Mouse (Mus musculus) embryonic facial prominence, embryonic 12.5 days (tissue): ENCODE data around the gene Stard3. TPM values are rescaled to one million over a fixed set of nuclear protein-coding genes. Genes with fewer than 3 reads are reported as not detected.

Experiments used
- ATAC-seq: fragments of 200-750 bp; cut with Nextera tagmentation; 2 replicates; pipeline ENCODE4 v1.8.0; 2017; ENCODE audit not compliant: insufficient number of reproducible peaks, insufficient read depth, low FRiP score, low TSS enrichment
- H3K27ac ChIP-seq: fragments of 300-500 bp; sonication (generic); 2 replicates; pipeline ENCODE4 v1.5.1; 2016; ENCODE audit warnings: mild to moderate bottlenecking
- H3K27me3 ChIP-seq: fragments of 300-500 bp; sonication (generic); 2 replicates; pipeline ENCODE4 v1.6.1; 2016; ENCODE audit warnings: mild to moderate bottlenecking, moderate library complexity
- H3K36me3 ChIP-seq: fragments of 300-500 bp; sonication (generic); 2 replicates; pipeline ENCODE4 v1.6.1; 2016; ENCODE audit warnings: mild to moderate bottlenecking
- H3K4me1 ChIP-seq: fragments of 300-500 bp; sonication (generic); 2 replicates; pipeline ENCODE4 v1.6.1; 2016
- H3K4me2 ChIP-seq: fragments of 300-500 bp; sonication (generic); replicated peaks from 2 replicates; pipeline ENCODE4 v1.6.1; 2016; ENCODE audit warnings: mild to moderate bottlenecking, moderate library complexity
- H3K4me3 ChIP-seq: fragments of 300-500 bp; sonication (generic); 2 replicates; pipeline ENCODE4 v1.5.1; 2016; ENCODE audit warnings: mild to moderate bottlenecking
- H3K9ac ChIP-seq: fragments of 300-500 bp; sonication (generic); 2 replicates; pipeline ENCODE4 v1.6.1; 2016; ENCODE audit warnings: mild to moderate bottlenecking, moderate library complexity
- H3K9me3 ChIP-seq: fragments of 300-500 bp; sonication (generic); 2 replicates; pipeline ENCODE4 v1.6.1; 2016; ENCODE audit warnings: mild to moderate bottlenecking, moderate library complexity
- WGBS: fragments of 180-500 bp; shearing (Covaris S2); methylation state at CpG from one replicate; pipeline ENCODE4 v1.1.7; 2016; 5-methylcytosine and 5-hydroxymethylcytosine counted together
- polyA plus RNA-seq: library from polyadenylated mRNA; unstranded; fragments of >200 nt; fragmentation: Nextera tagmentation; extraction: Ambion mirVana; gene quantifications from 2 replicates; pipeline ENCODE4 v1.2.1, GENCODE M21; 2016

Stard3 gene
- polyA plus RNA-seq, 1 experiment from 2014 or later = 39.6 TPM

DNA sequence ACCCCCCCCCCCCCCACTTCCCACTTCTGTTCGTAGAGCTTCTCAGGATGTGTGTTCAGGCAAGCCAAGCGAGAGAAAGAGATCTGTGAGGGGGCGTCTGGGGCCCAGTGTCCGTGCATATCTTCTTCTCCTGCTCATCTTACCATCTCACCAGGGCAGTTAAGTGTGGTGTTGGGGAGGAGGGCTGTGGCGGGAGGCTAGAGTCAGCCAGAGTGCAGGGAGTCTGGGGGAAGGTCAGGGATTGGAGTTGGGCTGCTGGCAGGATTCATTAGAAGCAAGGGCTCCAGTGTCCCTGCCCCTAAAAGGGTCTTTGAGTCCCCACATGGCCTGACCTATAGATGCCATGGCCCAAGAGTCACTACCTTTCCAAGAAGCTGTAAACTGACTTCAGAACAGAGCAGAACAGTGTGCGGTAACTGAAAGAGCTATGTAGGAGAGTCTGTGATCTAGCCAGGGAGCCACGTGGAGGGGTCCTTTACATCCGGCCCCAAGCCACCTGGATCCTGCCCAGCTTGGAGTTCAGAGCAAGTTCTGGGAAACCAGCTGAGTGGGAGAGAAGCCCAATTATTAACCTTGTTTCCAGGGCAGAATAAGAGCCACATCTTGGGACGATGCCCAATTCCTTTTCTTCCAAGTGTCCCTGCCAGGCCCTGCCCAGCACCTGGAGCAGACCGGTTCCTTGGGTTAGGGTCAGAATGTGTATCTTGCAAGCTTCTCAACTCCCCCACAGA, 34.9 kb upstream of the Stard3 start:
- no peak overlapping the region for H3K27ac ChIP-seq
- no peak for ATAC-seq
- no peak overlapping the region for H3K9ac ChIP-seq
- no peak overlapping the region for H3K4me3 ChIP-seq
- no peak overlapping the region for H3K4me2 ChIP-seq
- peaks cover 17% of the 10 kb centered on the region for H3K4me1 ChIP-seq
- H3K9me3 ChIP-seq = no peaks in the 10 kb centered on the region
- H3K27me3 ChIP-seq = peaks cover 97% of the 10 kb centered on the region
- no peaks in the 10 kb centered on the region for H3K36me3 ChIP-seq
- WGBS = 3% methylated on average over 10 of the region's 10 CpGs

DNA sequence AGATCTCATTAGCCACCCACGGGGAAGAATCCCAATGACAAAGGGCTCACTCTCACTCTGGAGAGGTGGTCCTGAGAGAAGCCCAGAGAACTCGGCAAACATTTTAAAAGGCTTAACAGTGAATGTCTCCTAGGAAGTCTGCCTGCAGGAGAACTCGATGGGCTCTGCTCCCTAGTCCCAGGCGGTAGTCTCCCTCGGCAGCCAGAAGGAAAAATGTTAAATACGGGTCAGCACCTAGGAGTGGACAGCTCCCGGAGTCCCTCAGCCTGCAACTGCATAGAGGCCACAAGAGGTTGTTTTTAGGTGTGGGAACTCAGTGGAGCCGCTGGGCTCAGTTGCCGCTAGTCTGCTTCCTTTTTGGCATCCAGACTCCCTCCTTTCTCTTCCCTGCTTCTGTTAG, 34.2 kb upstream of the Stard3 start:
- no peak overlapping the region for H3K4me2 ChIP-seq
- no peaks in the 10 kb centered on the region for H3K36me3 ChIP-seq
- H3K9ac ChIP-seq = no peak overlapping the region
- H3K27ac ChIP-seq = no peak overlapping the region
- no peak for ATAC-seq
- under 1% methylated on average over 9 of the region's 9 CpGs for WGBS
- peaks cover 97% of the 10 kb centered on the region for H3K27me3 ChIP-seq
- no peak overlapping the region for H3K4me3 ChIP-seq
- H3K4me1 ChIP-seq = peaks cover 22% of the 10 kb centered on the region
- no peaks in the 10 kb centered on the region for H3K9me3 ChIP-seq

DNA sequence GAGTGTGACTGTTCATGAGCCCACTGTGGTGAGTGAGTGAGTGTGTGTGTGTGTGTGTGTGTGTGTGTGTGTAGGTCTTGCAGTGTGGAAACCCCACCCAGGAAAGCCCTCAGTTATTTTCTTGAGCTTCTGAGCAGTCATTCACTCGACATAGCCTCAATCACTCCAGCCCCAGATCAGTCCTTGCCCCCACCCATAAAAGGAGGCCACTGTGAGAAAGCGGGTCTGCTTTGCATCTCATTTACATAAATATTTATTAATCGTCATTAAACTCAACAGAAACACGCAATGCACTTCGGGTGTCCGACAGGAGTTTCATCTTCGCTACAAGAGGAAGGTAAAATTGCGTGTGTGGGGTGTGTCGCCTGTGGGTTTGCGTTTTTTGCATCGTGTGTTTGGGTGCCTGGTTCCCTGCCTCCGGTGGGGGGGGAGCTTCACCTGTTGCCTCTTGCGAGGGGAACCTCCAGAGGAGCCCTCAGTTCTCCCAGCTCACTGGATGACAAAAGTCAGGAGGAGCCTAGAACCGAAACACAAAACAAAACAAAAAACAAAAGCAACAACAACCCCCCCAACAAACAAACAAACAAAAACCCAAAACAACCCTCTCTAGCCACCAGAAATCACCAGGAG, 32.9 kb upstream of the Stard3 start:
- H3K9ac ChIP-seq = no peak overlapping the region
- no peak for ATAC-seq
- peaks cover 22% of the 10 kb centered on the region for H3K4me1 ChIP-seq
- H3K9me3 ChIP-seq = no peaks in the 10 kb centered on the region
- H3K27ac ChIP-seq = no peak overlapping the region
- WGBS = 3% methylated on average over 14 of the region's 14 CpGs
- peaks cover 97% of the 10 kb centered on the region for H3K27me3 ChIP-seq
- no peak overlapping the region for H3K4me3 ChIP-seq
- no peaks in the 10 kb centered on the region for H3K36me3 ChIP-seq
- no peak overlapping the region for H3K4me2 ChIP-seq

DNA sequence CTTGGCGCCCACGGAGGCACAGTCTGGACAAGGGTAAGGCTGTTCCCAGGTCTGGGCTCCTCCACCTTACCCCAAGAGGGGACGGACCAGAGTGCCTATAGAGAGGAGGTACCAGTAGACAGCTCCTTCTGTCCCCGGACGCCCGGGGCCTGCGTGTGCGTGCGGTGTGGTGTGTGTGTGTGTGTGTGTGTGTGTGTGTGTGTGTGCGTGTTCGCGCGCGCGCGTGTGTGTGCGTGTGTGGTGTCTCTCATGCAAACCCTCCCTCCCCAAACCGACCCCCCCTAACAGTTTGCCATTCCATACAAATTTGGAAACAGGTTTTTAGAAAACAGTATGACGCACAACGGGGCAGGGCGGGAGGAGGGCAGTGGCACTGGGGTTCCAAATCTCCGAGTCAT, 32.3 kb upstream of the Stard3 start:
- no peaks in the 10 kb centered on the region for H3K36me3 ChIP-seq
- H3K4me1 ChIP-seq = peaks cover 21% of the 10 kb centered on the region
- H3K4me2 ChIP-seq = no peak overlapping the region
- peak; percentile 54; the same call in 1 of the 2 replicates for ATAC-seq
- no peaks in the 10 kb centered on the region for H3K9me3 ChIP-seq
- H3K27me3 ChIP-seq = peaks cover 97% of the 10 kb centered on the region
- no peak overlapping the region for H3K27ac ChIP-seq
- 4% methylated on average over 21 of the region's 22 CpGs for WGBS
- no peak overlapping the region for H3K4me3 ChIP-seq
- H3K9ac ChIP-seq = no peak overlapping the region

DNA sequence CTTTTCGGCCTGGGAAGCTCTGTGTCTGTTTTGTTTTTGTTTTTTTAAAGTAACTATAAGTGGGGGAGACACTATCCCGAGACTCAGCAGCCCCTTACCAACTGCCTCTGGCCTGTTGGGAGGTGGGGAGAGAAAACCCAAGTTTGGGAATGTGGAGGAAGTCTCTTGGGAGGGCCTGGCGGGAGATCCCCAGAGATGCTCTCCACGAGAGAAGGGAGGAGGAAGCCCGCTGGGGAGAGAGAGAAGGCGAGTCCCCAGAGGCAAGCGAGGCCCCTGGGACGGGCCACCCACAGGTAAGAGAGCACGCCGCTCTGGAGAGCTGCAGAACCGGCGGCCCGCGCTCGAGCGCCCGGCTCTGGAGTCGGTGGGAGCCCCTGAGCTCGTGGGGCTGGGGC, 31.4 kb upstream of the Stard3 start:
- 2% methylated on average over 19 of the region's 19 CpGs for WGBS
- no peaks in the 10 kb centered on the region for H3K9me3 ChIP-seq
- H3K27ac ChIP-seq = no peak overlapping the region
- H3K4me1 ChIP-seq = peaks cover 17% of the 10 kb centered on the region
- H3K27me3 ChIP-seq = peaks cover 97% of the 10 kb centered on the region
- no peak overlapping the region; the same call in 1 of the 2 replicates for H3K4me3 ChIP-seq
- H3K36me3 ChIP-seq = no peaks in the 10 kb centered on the region
- H3K9ac ChIP-seq = no peak overlapping the region
- ATAC-seq = no peak
- 0 out of 2 replicates have a peak overlapping the region, but pooled peaks have one; percentile 35 for H3K4me2 ChIP-seq

DNA sequence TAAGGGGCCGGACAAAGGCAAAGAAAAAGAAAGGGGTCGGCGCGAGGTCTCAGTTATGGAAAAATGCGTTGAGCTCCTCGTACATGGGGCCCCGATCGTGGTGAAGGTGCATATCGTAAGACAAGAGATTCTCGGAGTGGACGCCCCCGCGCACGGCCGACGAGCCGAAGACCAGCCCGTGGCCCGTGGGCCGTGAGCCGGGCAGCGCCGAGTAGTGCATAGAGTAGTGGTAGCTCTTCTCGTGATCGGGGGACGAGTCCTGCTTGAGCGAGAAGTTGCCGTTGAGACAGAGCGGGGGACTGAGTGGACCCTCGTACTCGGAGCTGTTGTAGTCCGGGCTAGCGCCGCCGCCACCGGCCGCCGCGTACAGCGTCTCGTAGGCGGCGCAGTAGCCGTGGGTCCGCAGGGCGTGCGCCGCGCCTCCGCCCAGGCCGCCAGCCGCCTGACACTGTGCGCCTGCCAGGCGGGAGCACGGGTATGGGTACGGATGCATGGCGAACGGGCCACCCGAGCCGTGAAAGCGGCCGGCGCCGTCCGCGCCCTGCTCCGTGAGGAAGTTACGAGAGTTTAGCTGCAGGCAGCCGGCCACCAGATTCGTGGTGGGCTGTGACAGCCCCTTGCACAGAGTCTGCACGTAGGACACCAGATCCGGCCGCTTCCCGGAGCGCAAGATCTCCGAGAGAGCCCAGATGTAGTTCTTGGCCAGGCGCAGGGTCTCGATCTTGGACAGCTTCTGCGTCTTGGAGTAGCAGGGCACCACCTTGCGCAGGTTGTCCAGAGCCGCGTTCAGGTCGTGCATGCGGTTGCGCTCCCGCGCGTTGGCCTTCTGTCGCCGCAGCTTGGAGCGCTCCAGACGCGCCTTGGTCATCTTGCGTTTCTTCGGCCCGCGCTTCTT, 30.8 kb upstream of the Stard3 start:
- H3K4me1 ChIP-seq = peaks cover 17% of the 10 kb centered on the region
- ATAC-seq = no peak
- no peaks in the 10 kb centered on the region for H3K36me3 ChIP-seq
- no peak overlapping the region for H3K27ac ChIP-seq
- under 1% methylated on average over 97 of the region's 97 CpGs for WGBS
- H3K9me3 ChIP-seq = no peaks in the 10 kb centered on the region
- peak overlapping the region; percentile 35 for H3K4me2 ChIP-seq
- H3K27me3 ChIP-seq = peaks cover 97% of the 10 kb centered on the region
- H3K4me3 ChIP-seq = peak overlapping the region; percentile 22
- no peak overlapping the region for H3K9ac ChIP-seq

DNA sequence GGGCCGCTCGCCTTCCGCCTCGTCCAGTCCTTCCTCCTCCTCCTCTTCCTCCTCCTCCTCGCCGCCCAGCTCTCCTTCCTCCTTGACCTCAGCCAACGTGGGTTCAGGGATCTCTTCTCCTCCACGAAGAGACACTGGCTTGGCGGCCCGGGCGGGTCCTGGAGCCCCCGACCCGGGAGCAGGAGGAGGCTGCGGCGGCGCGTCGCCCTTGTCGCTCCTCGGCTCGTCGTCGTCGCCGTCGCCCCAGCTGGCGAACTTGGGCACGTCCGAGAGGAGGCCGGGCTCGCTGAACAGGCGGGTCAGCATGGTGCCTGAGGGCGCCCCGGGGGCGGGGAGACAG, 30.2 kb upstream of the Stard3 start:
- no peak for ATAC-seq
- peak overlapping the region; percentile 35 for H3K4me2 ChIP-seq
- H3K27me3 ChIP-seq = peaks cover 97% of the 10 kb centered on the region
- no peak overlapping the region for H3K27ac ChIP-seq
- peak overlapping the region; percentile 22 for H3K4me3 ChIP-seq
- H3K4me1 ChIP-seq = peaks cover 17% of the 10 kb centered on the region
- H3K9ac ChIP-seq = peak overlapping the region; percentile 25
- no peaks in the 10 kb centered on the region for H3K9me3 ChIP-seq
- no peaks in the 10 kb centered on the region for H3K36me3 ChIP-seq
- WGBS = 0% methylated on average over 35 of the region's 35 CpGs

DNA sequence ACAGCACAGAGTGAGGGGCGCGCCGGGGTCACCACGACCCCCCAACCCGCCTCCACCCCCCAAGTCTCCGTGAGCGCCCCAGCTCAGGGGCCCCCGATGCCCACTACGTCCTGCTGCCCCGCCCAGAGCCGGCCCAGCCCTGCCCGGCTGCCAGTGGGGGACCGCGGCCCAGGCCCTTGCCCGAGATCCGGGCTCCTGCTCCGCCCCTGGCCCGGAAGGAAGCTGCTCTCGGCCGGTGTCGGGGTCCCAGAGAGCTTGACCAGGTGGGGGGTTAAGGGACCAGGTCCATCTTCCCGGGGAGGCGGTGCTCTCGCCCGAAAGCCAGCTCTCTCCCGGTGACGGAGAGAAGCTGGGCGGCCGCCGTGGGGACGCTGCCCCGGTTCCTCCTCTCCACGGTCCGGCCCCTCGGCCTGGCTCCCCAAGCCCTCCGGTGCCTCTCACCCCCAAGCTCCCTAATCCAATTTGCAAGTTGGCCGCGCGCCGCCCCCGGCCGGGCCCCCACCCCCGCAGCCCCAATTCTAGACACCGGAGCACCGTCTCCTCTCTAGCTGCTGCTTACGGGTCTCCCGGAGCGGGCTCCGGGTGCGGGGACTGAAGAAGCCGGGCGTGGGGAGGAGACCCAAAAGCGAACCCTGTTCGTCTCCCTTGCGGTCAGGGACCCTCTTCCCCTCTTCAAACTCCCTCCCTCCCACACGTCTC, 29.6 kb upstream of the Stard3 start:
- under 1% methylated on average over 55 of the region's 56 CpGs for WGBS
- Histone ChIP-seq H3K27me3 (peaks cover 97% of the 10 kb centered on the region), H3K4me2 (peak overlapping the region; percentile 35), H3K4me3 (peak overlapping the region; percentile 22), H3K9me3 (no peaks in the 10 kb centered on the region), H3K4me1 (peaks cover 17% of the 10 kb centered on the region), H3K9ac (peak overlapping the region; percentile 25), H3K36me3 (no peaks in the 10 kb centered on the region), H3K27ac (no peak overlapping the region)
- ATAC-seq = no peak

DNA sequence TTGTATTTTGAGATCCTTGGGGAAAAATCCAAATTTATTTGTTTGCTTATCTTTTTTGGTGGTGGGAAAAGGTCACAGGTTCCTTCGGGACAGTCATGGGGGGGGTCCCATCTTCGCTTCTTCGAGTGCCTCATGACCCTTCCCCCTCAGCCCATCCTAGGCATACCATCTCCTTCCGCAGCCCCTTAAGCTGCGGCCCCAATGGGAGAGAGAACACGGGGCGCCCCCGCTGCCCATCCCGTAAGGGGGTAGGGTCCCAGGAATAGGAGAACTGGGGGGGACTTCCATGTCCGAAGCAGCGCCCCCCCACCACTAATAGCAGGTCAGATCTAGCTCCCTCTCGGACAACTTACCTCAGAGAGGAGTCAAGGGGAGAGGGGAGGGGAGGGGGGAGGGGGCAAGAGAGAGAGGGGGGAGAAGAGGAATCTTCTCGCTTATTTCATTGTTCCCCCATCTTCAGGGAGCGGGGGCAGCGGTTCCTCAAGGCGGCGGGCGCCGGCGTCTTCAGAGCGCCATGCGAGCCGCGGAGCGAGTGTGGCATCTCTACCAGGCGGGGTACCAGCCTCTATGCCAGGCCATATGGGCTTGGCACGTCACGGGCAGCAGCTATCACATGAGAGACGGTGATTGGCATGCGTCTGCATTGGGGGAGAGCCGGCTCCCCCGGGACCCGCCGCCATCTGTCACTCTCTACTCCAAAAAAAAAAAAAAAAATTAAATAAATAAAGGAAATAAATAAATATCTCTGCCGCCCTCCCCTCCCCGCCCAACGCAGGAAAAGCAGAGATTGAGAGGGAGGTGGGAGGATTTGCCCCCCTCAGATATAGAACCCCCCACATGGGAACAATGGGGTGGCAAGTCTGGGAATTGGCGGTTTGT, 28.8 kb upstream of the Stard3 start, which contains the start of gene Neurod2:
Gene Neurod2 (minus strand): TSS at position 568 of the 879 bp plus-strand sequence.
- Histone ChIP-seq H3K36me3 (no peaks in the 10 kb centered on the region), H3K9ac (peak within 1 kb of the TSS; percentile 25; the same call in 1 of the 2 replicates), H3K9me3 (no peaks in the 10 kb centered on the region), H3K4me1 (peaks cover 20% of the 10 kb centered on the region), H3K27ac (no peak within 1 kb of the TSS), H3K4me2 (peak within 1 kb of the TSS; percentile 35), H3K4me3 (peak within 1 kb of the TSS; percentile 22), H3K27me3 (peaks cover 97% of the 10 kb centered on the region)
- 2% methylated on average over 38 of the region's 38 CpGs for WGBS
- no peak for ATAC-seq

DNA sequence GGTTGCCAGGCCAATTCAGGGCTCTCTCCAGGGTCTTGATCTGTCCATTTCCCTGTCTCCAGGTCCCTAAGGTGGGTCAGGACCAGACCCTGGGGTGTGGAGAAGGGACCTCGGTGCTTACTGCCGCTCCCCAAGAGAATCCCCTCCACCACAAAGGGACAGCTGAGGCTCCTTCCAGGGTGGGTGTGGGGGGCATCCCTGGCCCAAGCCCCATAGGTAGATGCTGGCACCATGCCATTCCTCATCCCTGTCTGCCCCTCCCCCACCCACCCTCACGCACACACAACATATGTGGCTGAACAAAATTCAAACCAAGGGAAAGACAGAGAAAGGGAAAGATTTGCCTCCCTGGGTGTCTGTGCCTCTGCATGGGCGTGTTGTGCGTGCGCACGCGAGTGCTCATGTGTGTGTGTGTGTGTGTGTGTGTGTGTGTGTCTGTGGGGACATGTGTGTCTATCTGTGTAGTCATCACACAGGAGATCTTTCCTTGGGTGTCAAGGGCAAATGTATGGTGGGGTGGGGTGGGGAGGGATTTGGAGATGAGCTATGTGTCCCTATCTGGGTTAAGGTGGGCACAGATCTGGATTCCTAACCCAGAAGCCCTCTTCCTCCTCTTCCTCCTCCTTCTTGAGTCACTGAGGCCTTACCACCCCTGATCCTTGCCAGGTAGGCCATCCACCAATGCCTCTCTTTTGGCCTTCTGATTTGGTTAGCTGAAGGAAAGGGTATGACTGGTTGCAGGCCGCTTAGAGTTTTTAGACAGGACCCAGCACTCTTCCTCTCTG, 28.0 kb upstream of the Stard3 start:
- Histone ChIP-seq H3K4me2 (no peak overlapping the region), H3K4me1 (peaks cover 24% of the 10 kb centered on the region), H3K9ac (no peak overlapping the region; the same call in 1 of the 2 replicates), H3K27me3 (peaks cover 97% of the 10 kb centered on the region), H3K36me3 (no peaks in the 10 kb centered on the region), H3K27ac (no peak overlapping the region), H3K9me3 (no peaks in the 10 kb centered on the region), H3K4me3 (no peak overlapping the region)
- no peak for ATAC-seq
- WGBS = 30% methylated on average over 9 of the region's 9 CpGs
